Mouse (Mus musculus): Measurements from ENCODE around the gene Zfp456. TPM values are rescaled to one million over a fixed set of nuclear protein-coding genes. Genes with fewer than 3 reads are reported as not detected.

Zfp456 gene
- polyA plus RNA-seq, 1 experiment from 2014 or later = 0.64 TPM

DNA sequence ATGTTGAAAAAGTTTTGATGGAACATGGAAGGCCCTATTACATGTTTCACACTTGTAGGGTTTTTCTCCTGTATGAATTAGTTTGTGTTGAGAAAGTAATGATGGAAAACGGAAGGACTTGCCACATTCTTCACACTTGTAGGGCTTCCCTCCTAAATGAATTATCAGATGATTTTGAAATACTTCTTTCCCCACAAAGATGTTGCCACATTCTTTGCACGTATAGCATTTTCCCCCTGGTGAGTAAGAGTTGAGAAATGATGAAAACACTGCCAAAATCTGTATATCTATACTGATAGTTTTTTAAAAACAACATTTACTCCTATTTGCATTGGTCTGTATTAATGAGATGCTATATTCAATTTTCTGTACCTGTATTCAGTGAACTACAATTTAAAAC, 32.2 kb downstream of the Zfp456 start:
- H3K27ac ChIP-seq (replicated peaks) = no peak overlapping the region

DNA sequence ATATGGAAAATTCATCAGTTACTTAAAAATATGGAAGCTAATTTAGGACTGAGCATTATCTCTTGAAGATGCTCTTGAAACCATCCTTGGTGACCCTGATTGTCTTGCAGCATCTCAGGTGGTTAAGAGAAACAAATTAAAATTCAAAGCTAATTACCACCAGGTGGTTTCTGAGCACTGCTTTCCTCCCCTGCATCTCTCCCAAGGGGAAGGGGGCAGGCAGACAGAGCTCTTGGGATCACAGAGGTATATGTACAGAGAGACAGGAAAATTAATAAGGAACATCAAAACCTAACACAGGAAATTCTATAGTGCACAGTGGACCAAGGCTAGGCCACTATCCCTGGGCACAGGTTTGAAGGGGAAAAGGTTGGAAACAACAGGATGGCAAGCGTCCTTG, 42.7 kb downstream of the Zfp456 start:
- Histone ChIP-seq H3K4me3 (peak overlapping the region; percentile 67), H3K27ac (replicated peaks) (peak overlapping the region; percentile 81), H3K36me3 (replicated peaks) (no peaks in the 10 kb centered on the region), H3K4me1 (peaks cover 7% of the 10 kb centered on the region), H3K27me3 (replicated peaks; ENCODE audit: low read depth, poor library complexity, severe bottlenecking) (no peaks in the 10 kb centered on the region), H3K9me3 (no peaks in the 10 kb centered on the region)
- WGBS = 74% methylated on average over 1 of the region's 1 CpGs
- peak; percentile 10 for DNase-seq (ENCODE audit: low spot score)

More for the DNA sequence above, 32.2 kb downstream of the Zfp456 start:
- DNase-seq (ENCODE audit: low spot score) = no peak
- WGBS = 88% methylated on average over 2 of the region's 2 CpGs
- H3K27me3 ChIP-seq (replicated peaks; ENCODE audit: low read depth, poor library complexity, severe bottlenecking) = no peaks in the 10 kb centered on the region
- H3K36me3 ChIP-seq (replicated peaks) = peaks cover 7% of the 10 kb centered on the region; the same call in 1 of the 2 replicates
- H3K4me1 ChIP-seq = no peaks in the 10 kb centered on the region
- H3K9me3 ChIP-seq = no peaks in the 10 kb centered on the region
- no peak overlapping the region for H3K4me3 ChIP-seq

DNA sequence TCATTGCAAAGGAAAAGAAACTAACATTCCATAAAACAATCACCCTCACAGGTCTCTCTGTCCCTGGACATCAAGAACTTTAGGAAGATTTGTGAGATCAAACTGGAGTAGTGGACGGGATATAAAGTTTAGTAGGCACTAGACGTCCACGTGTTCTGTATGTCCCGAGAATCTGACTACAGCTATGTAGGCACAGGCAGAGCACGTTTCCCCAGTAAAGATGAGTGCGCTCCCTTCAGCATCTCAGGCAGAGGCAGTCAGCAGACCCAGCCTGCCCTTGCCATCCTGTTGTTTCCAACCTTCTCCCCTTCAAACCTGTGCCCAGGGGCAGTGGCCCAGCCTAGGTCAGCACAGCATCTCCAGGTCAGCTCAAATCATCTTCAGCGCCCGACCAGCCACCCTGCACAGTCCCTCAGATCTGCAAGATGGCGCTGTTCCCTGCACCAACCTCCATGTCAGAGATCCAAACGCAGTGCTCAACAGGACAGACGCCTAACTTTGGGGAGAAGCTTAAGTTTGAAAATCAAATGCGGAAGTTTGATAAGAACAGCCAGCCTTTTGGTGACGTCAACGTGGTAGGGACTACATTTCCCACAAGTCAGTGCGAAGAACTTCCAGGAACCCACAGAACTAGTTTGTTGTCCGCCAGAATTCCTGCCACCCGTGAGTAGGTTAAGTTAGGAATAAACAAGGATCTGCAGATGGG, 43.4 kb downstream of the Zfp456 start, which contains the start of gene Zfp595:
Gene Zfp595, minus strand, starts transcription at position 552 of the 706 bp plus-strand sequence.
- 19% methylated on average over 17 of the region's 17 CpGs for WGBS
- Histone ChIP-seq H3K4me3 (peak within 1 kb of the TSS; percentile 67), H3K27ac (replicated peaks) (peak within 1 kb of the TSS; percentile 81), H3K4me1 (peaks cover 7% of the 10 kb centered on the region), H3K36me3 (replicated peaks) (no peaks in the 10 kb centered on the region), H3K9me3 (no peaks in the 10 kb centered on the region), H3K27me3 (replicated peaks; ENCODE audit: low read depth, poor library complexity, severe bottlenecking) (no peaks in the 10 kb centered on the region)
- peak; percentile 72 for DNase-seq (ENCODE audit: low spot score)

Other genes starting within 250 kb of the Zfp456 start
- 7.4 and 7.5 TPM in 2 replicates for gene Rsl1, start 202.6 kb downstream of the Zfp456 start, polyA plus RNA-seq (2016; fragmentation: Nextera tagmentation; extraction: Ambion mirVana)
- gene Zfp455, start 181.3 kb downstream of the Zfp456 start, polyA plus RNA-seq (2016; fragmentation: Nextera tagmentation; extraction: Ambion mirVana) = 1.1 and 1.3 TPM in 2 replicates
- gene Zfp458, start 97.3 kb downstream of the Zfp456 start, polyA plus RNA-seq (2016; fragmentation: Nextera tagmentation; extraction: Ambion mirVana) = 1.2 and 1.6 TPM in 2 replicates
- 0.32 and 0.62 TPM in 2 replicates for gene Zfp457, start 69.3 kb downstream of the Zfp456 start, polyA plus RNA-seq (2016; fragmentation: Nextera tagmentation; extraction: Ambion mirVana)
- 1.5 and 1.8 TPM in 2 replicates for gene Zfp595, start 43.2 kb downstream of the Zfp456 start, polyA plus RNA-seq (2016; fragmentation: Nextera tagmentation; extraction: Ambion mirVana)
- gene Gm28044, start 15.3 kb downstream of the Zfp456 start, polyA plus RNA-seq (2016; fragmentation: Nextera tagmentation; extraction: Ambion mirVana) = 0.52 TPM in 1 of 2 replicates, not detected in the other
- 0.79 and 0.92 TPM in 2 replicates for gene Zfp953, start 15.2 kb downstream of the Zfp456 start, polyA plus RNA-seq (2016; fragmentation: Nextera tagmentation; extraction: Ambion mirVana)
- not detected in 2 replicates for gene Gm28041, start 77 bp downstream of the Zfp456 start, polyA plus RNA-seq (2016; fragmentation: Nextera tagmentation; extraction: Ambion mirVana)
- 4.2 and 4.5 TPM in 2 replicates for gene Zfp429, start 24.0 kb upstream of the Zfp456 start, polyA plus RNA-seq (2016; fragmentation: Nextera tagmentation; extraction: Ambion mirVana)
- gene Zfp459, start 45.6 kb upstream of the Zfp456 start, polyA plus RNA-seq (2016; fragmentation: Nextera tagmentation; extraction: Ambion mirVana) = 1.5 and 1.6 TPM in 2 replicates
- 8.7 and 11.7 TPM in 2 replicates for gene Zfp874a, start 75.8 kb upstream of the Zfp456 start, polyA plus RNA-seq (2016; fragmentation: Nextera tagmentation; extraction: Ambion mirVana)
- 2.0 and 2.8 TPM in 2 replicates for gene Zfp874b, start 108.4 kb upstream of the Zfp456 start, polyA plus RNA-seq (2016; fragmentation: Nextera tagmentation; extraction: Ambion mirVana)
- gene Zfp58, start 124.7 kb upstream of the Zfp456 start, polyA plus RNA-seq (2016; fragmentation: Nextera tagmentation; extraction: Ambion mirVana) = 15.3 and 17.1 TPM in 2 replicates
- gene Gm26965, start 150.3 kb upstream of the Zfp456 start, polyA plus RNA-seq (2016; fragmentation: Nextera tagmentation; extraction: Ambion mirVana) = not detected in 2 replicates
- gene Zfp87, start 150.4 kb upstream of the Zfp456 start, polyA plus RNA-seq (2016; fragmentation: Nextera tagmentation; extraction: Ambion mirVana) = 23.5 and 23.9 TPM in 2 replicates
- gene Zfp748, start 178.0 kb upstream of the Zfp456 start, polyA plus RNA-seq (2016; fragmentation: Nextera tagmentation; extraction: Ambion mirVana) = 15.7 and 15.8 TPM in 2 replicates
- gene Zfp729b, start 233.9 kb upstream of the Zfp456 start, polyA plus RNA-seq (2016; fragmentation: Nextera tagmentation; extraction: Ambion mirVana) = 3.5 and 4.1 TPM in 2 replicates

All from embryonic facial prominence, embryonic 10.5 days (tissue).